Mouse (Mus musculus) liver, adult (tissue): Measurements from ENCODE around the gene Gm12166.

Experiments used
- GATA4 ChIP-seq: IDR thresholded peaks from 2 replicates; pipeline ENCODE4 v1.6.1; 2014; ENCODE audit warnings: mild to moderate bottlenecking, low read length; ENCODE audit not compliant: insufficient replicate concordance

Gm12166 gene

DNA sequence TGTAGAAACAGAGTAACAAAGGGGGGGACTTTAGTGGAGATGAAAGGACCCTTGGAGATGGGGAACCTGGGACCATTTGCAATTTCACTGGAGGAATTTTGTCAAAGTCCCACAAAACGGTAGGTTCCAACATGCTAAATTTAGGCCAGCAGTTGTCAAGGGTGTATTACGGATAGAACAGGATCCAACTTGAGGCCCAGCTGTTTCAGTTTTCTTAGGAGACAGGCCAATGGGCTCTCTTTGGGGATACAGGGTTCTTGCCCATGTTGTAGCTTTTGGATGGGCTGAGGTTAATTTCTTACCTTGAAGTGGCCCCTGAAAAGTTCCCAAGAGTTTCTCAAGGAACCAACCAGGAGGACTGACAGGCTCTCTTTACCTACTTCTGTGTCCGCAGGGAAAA, 4.9 kb downstream of the Gm12166 start:
- TF ChIP-seq GATA4, result no peak

DNA sequence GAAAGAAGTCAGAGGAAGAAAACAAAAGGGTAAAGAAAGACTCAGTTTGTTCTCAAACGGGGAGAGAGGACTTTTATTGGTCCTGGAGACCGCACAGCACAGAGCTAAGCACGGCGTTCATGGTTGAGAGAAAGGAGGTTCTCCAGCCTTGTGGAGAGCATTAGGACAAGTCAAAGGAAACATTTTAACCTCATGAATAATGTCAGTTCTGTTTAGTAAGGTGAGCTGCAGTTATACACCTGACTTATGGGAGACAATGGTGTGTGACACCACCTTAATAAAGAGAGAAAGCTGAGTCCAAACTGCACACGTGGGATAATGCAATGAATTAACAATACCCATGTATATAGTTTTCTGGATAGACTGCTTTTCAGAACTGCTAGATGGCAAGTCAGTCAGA, 7.3 kb downstream of the Gm12166 start:
- TF ChIP-seq GATA4, result no peak

DNA sequence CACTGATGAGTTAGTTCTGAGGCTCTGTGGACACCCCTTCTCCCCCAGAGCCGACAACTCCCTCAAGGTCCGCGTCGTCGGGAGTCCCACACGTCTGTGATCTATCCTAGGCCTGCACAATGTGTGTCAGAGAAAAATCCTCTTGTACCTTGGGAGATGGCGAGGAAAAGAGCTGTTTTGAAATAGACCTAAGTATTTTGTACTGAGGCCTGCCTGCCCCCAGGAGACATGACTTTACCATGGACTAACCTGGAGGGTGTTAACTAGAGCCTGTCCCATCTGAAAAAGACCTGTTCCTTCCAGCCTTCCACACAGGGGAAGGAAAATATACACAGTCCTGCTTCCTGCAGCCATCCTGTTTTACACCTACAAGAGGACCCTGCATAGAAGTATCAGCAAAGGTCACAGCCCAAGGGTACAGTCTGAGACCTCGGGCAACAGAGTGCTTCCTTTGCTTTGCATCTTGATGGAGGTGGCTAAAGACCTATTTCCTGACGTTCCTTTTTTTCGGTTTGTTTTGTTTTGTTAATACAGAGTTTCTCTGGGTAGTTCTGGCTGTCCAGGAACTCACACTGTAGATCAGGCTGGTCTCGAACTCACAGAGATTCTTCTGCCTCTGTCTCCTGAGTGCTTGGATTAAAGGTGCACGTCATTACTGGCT, 10.4 kb downstream of the Gm12166 start:
- no peak for TF ChIP-seq GATA4

DNA sequence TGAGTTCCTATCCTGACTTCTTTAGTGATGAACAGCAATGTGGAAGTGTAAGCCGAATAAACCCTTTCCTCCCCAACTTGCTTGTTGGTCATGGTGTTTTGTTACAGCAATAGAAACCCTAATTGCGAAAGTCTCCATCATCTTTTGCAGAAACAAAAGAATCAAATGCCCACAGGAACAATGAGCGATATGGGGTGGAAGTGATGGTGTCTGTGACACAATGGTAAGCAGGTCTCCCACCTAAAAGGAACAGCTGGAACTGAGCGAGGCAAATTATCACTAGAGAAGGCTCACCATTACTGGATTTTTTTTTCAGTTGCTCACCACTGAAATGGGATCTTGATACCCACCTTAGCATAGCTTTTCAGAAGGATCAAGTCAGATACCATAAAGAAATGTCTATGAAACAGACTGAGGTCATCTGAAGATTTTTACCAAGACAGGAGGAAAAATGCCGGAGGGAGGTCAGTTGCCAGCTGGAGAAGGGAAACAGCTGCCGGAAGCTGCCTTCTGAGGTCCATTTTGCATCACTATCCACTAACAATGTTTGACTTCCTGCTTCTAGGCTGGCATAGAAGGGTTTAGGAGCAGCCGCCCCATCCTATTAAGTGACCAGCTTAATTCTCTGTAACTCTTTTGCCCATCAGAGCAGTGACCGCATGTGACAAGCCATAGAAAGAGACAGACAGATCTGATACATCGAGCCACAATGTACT, 11.1 kb downstream of the Gm12166 start:
- no peak for TF ChIP-seq GATA4

DNA sequence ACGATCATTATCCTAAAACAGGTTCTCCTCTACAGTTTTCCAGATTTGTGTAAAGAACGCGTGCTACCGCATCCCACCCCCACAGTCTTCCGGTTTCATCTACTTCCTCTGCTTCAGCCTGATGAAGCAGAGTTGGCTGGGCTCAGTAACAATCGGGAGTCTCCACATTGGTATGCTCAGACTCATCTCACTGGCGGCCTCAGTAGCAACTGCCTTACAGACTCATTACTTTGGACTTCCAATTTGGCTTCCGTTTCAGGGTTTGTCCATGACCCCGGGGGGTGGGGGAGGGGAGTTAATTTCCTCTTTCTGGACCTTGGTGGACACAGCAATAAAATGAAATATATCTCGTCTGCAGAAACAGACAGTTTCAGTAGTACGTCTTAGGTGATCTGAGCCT, 12.8 kb downstream of the Gm12166 start:
- TF ChIP-seq GATA4, result no peak

DNA sequence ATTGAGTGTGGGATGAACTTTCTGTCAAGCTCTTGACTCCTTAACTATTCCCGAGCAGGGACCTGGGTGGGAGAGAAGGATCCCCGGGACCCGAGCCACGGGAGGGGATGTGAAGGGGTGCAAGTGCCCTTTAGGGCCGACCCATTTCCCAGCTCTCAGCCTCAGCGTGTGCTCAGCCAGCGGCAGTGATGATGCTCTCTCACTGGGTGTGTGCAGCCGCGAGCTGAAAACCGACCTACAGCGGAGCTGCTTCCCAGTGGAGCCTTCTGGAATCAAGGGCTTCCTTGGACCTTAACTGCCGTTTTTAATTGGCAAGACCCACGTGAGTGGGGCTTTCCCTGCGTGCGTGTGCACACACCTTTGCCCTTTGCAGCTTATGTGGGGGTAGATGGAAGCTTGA, 13.2 kb downstream of the Gm12166 start:
- no peak for TF ChIP-seq GATA4

DNA sequence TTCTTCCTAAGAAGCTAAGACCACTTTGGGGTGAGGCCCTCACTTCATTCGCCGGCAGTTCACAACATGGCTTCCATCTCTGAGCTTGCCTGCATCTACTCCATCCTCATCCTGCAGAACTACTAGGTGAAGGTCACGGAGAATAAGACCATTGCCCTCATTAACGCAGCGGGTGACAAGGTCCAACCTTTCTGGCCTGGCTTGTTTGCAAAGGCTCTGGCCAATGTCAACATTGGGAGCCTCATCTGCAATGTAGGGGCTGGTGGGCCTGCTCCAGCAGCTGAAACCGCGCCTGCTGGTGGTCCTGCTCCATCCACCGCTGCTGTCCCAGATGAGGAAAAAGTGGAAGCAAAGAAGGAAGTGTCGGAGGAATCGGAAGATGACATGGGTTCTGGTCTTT, 15.7 kb downstream of the Gm12166 start:
- no peak for TF ChIP-seq GATA4

DNA sequence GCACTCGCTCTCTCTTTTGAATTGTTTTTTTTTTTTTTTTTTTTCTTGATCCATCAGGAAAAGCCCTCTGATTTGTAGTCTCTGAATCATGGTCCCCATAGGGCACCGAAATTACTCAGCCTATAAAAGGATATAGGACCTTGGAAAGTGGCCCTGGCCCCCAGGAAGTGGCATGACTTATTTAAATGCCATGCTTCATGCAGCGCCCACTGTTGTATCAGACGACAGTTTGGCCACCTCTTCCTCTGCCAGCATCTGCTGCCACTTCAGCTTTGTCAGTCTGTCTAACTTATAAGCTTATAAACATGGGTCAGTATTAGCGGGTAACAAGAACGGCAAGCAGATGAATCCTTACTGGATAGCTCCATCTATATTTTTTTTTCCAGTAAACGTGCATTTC, 19.2 kb downstream of the Gm12166 start:
- TF ChIP-seq GATA4, result no peak

DNA sequence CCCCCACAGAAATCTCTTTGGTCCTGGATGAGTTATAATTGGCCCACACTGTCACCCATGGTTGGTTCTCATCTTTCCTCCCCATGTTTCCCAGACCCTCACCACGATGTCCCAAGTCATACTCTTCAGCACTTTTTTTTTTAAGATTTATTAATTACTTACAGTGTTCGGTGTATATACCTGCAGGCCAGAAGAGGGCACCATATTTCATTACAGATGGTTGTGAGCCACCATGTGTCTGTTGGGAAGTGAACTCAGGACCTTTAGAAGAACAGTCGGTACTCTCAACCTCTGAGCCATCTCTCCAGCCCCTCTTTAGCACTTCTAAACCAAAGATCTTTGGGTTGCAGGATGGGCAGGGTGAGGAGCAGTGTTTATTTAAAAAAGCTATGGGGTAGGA, 20.7 kb downstream of the Gm12166 start:
- no peak for TF ChIP-seq GATA4

DNA sequence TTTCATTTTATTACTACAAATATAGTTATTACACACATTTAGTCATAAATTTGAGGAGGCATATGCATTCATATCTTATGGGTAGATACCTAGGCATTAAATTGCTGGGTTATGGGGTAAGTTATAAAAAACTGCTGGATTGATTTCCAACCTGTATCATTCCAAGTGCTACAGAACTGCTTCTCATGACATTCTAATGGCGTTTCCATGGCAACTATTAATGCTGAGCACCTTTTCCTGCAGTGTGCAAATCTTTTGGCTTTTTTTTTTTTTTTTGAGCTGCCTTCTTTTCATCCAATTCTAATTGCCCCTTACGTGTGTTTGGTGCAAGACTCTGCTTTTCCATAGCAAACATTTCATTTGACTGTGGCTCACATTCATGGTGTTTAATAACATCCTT, 22.1 kb downstream of the Gm12166 start:
- TF ChIP-seq GATA4, result no peak

DNA sequence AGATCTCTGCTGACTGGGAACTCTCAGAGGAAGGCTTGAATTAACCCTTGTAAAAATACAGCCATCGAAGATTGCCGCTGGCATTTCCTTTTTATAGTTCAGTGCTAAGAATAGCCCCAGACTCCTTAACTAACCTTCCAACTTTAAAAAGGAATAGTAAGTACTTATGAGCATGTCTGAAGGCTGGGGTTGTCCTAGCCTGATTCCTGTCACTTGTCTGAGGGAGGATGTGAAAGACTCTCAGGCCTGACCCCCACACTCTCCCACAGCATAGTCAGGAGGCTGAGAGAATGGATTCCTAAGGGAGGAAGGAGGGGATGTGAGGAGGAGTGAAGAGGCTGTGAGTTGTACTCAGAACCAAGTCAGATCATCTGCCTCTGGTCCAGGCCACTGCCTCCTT, 22.6 kb downstream of the Gm12166 start:
- TF ChIP-seq GATA4, result no peak

DNA sequence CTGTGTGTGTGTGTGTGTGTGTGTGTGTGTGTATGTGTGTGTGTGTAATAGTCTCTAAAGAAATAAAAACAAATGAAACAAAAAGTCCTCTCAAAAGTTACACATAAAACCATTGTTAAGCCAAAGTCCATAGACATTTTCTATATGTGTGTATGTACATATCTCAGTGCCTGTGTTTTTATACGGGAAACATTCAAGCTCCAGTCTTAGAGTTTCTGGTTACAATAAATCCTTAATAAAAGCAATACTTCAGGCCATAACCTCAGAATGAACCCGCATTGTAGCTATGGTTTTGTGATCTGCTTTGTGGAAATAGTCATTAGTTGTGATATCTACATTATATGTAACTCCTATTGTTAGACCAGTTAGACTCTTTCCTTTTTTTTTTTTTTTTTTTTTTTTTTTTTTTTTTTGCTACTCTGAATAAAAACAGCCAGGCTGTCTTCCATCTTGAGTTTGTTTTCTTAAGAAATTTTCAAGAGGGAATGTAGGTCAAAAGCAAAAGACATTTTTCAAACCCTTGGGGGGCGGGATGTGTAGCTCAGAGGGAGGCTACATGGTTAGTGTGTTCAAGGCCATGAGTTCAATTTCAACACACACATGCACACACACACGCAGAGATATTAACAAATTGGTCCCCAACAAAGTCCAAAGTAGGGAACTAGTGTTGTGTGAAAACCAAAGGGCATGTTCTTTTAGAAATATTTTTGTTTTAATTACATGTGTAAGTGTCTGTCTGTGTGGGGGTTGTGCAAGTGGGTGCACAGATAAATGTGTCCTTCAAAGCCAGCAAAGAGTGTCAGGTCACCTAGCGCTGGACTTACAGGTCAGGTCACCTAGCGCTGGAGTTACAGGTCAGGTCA, 23.9 kb downstream of the Gm12166 start:
- TF ChIP-seq GATA4, result no peak

DNA sequence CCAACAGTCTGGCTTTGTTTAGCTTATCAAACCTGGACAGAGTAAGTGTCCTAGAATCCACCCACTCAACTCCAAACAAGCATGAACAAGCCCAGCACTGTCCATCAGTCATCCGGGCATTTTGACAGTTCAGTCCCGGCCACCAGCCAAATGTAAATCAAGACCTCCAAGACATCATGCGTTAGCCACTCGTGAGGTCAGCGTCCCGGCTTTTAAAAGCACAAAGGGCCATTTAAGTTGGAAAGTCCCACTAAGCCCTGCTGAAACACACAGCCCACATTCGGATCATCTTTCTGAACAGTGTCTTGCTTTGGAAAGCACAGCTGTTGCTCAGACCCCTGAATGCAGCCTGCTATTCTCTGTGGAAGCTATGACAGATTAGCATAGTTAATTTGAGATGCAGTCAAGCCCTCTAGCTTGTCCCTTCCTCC, 26.1 kb downstream of the Gm12166 start:
- TF ChIP-seq GATA4, result no peak

DNA sequence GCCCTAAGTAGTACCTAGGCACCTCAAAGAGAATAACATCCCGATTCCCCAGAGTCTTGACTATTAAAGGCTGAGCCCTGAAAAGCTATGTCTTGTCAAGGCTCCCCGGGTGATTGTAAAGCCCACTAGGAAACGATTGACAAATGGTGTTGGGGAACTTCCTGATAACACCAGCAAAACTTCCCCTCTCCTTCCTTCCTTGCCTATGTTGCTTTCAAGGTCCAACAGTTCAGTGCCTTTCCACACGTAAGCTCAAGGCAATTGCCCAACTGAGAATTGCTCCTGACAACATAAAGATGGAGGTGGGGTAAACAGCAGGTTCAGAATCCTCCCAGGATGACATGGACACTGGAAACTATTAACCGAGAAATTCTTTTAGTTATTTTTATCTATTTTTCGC, 29.1 kb downstream of the Gm12166 start:
- no peak for TF ChIP-seq GATA4

DNA sequence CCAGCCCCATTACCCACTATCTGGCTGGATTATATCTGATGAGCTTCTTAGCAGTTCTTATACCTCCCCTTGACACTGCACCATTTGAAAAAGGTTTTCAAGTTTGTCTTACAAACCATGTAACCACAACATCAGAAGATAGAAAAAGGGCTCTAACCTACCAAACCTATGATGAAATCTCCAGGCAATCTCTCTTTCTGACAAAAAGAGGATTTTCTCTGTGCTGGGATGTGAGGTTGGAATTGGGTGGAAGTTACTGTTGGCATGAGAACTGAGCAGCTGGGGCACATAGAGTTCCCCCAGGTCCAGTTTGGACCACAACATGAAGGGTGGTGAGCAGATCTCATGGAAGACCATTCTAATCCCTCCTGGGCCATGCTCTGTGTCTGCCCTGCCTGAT, 30.3 kb downstream of the Gm12166 start:
- no peak for TF ChIP-seq GATA4

DNA sequence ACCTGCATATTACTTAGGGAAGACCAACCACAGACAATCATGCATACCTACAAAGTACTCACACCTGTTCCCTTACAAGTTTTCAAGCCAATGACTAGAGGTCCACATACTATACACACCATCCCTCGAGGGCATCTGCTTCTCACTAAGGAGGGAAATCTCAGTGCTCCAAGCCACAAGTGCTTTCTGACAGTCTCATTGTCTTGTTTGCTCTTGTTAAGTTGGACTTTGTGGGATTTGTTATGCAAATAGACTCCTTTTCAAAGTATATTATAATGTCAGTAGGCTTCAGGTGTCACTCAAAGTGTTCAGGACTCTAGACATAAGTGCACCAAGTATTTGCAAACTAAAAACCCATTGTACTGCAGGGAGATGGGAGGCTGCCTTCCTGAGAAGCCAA, 31.9 kb downstream of the Gm12166 start:
- no peak for TF ChIP-seq GATA4
